Mouse (Mus musculus) splenic B cell, adult 2 months (primary cell): Measurements from ENCODE around the gene Phactr2.
"Not testable (repeated sequence)": the region's sequence is repeated elsewhere in the genome, so short reads cannot be mapped to it uniquely, and the experiment has no call there.

ENCODE experiments used
- DNase-seq: peaks from one replicate; pipeline ENCODE4 v3.0.0-alpha.2; 2011; ENCODE audit warnings: low read depth, low spot score
- H3K27me3 ChIP-seq: 2 replicates; pipeline ENCODE4 v1.6.1; 2012; ENCODE audit warnings: mild to moderate bottlenecking, low read length, moderate library complexity, mixed read lengths; ENCODE audit not compliant: control insufficient read depth, poor library complexity, insufficient read depth, severe bottlenecking
- H3K36me3 ChIP-seq: 2 replicates; pipeline ENCODE4 v1.6.1; 2012; ENCODE audit warnings: mild to moderate bottlenecking, low read length, moderate library complexity, mixed read lengths; ENCODE audit not compliant: control insufficient read depth, poor library complexity, insufficient read depth, severe bottlenecking

The Phactr2 gene

GRCm38 (mm10) chr10:13473833-13474567, at the start of gene Phactr2:
TSS of gene Phactr2 (minus strand) at chr10:13474412.
- peak; percentile 57 for DNase-seq
- no peaks in the 10 kb centered on the region for H3K27me3 ChIP-seq
- H3K36me3 ChIP-seq = no peaks in the 10 kb centered on the region

- no peaks in the 10 kb centered on the region for H3K27me3 ChIP-seq
- no peak for DNase-seq
- H3K36me3 ChIP-seq = no peaks in the 10 kb centered on the region
These were observed 47.6 kb upstream of the Phactr2 start for GRCm38 (mm10) chr10:13521857-13522256.

GRCm38 (mm10) chr10:13502371-13502770, 28.2 kb upstream of the Phactr2 start:
- Histone ChIP-seq H3K27me3 (no peaks in the 10 kb centered on the region), H3K36me3 (no peaks in the 10 kb centered on the region)
- DNase-seq = no peak

GRCm38 (mm10) chr10:13501533-13501932, 27.3 kb upstream of the Phactr2 start:
- H3K27me3 ChIP-seq, DNase-seq, H3K36me3 ChIP-seq: not testable (repeated sequence)

- Histone ChIP-seq H3K36me3 (no peaks in the 10 kb centered on the region), H3K27me3 (no peaks in the 10 kb centered on the region)
- peak; percentile 88 for DNase-seq
These were observed 26.8 kb upstream of the Phactr2 start for GRCm38 (mm10) chr10:13500938-13501496.

- H3K36me3 ChIP-seq = no peaks in the 10 kb centered on the region
- DNase-seq = no peak
- H3K27me3 ChIP-seq = no peaks in the 10 kb centered on the region
These were observed 26.3 kb upstream of the Phactr2 start for GRCm38 (mm10) chr10:13500473-13500872.

GRCm38 (mm10) chr10:13499331-13499730, 25.1 kb upstream of the Phactr2 start, which contains the start of gene Fuca2:
TSS of gene Fuca2 (plus strand) at chr10:13499540.
- DNase-seq = peak; percentile 34
- Histone ChIP-seq H3K27me3 (no peaks in the 10 kb centered on the region), H3K36me3 (no peaks in the 10 kb centered on the region)

- no peaks in the 10 kb centered on the region for H3K36me3 ChIP-seq
- H3K27me3 ChIP-seq = no peaks in the 10 kb centered on the region
- no peak for DNase-seq
These were observed 22.1 kb upstream of the Phactr2 start for GRCm38 (mm10) chr10:13496315-13496714.

- no peaks in the 10 kb centered on the region for H3K27me3 ChIP-seq
- no peaks in the 10 kb centered on the region for H3K36me3 ChIP-seq
- no peak for DNase-seq
These were observed 19.9 kb upstream of the Phactr2 start for GRCm38 (mm10) chr10:13493978-13494686.

GRCm38 (mm10) chr10:13489671-13490070, 15.5 kb upstream of the Phactr2 start:
- no peaks in the 10 kb centered on the region for H3K27me3 ChIP-seq
- H3K36me3 ChIP-seq = no peaks in the 10 kb centered on the region
- DNase-seq = no peak

- DNase-seq = no peak
- Histone ChIP-seq H3K36me3 (no peaks in the 10 kb centered on the region), H3K27me3 (no peaks in the 10 kb centered on the region)
These were observed 11.7 kb upstream of the Phactr2 start for GRCm38 (mm10) chr10:13485958-13486357.

GRCm38 (mm10) chr10:13479341-13479740, 5.1 kb upstream of the Phactr2 start:
- no peaks in the 10 kb centered on the region for H3K36me3 ChIP-seq
- no peak for DNase-seq
- no peaks in the 10 kb centered on the region for H3K27me3 ChIP-seq

- H3K27me3 ChIP-seq = no peaks in the 10 kb centered on the region
- H3K36me3 ChIP-seq = no peaks in the 10 kb centered on the region
- peak; percentile 10 for DNase-seq
These were observed 909 bp upstream of the Phactr2 start for GRCm38 (mm10) chr10:13475121-13475520.

GRCm38 (mm10) chr10:13474568-13474955, 350 bp upstream of the Phactr2 start:
- no peak for DNase-seq
- no peaks in the 10 kb centered on the region for H3K36me3 ChIP-seq
- no peaks in the 10 kb centered on the region for H3K27me3 ChIP-seq

GRCm38 (mm10) chr10:13473287-13473832, 852 bp downstream of the Phactr2 start:
- no peaks in the 10 kb centered on the region for H3K27me3 ChIP-seq
- no peak for DNase-seq
- H3K36me3 ChIP-seq = no peaks in the 10 kb centered on the region
